Mouse (Mus musculus) CD4-positive, CD25-positive, alpha-beta regulatory T cell, adult 9 weeks (primary cell): ENCODE measurements around the gene Surf2. TPM values are rescaled to one million over a fixed set of nuclear protein-coding genes. Genes with fewer than 3 reads are reported as not detected.

Source experiments
- polyA plus RNA-seq: library from polyadenylated mRNA; unstranded; fragments of 100-300 nt; shearing (Covaris generic); gene quantifications from one replicate; pipeline ENCODE4 v1.2.1, GENCODE M21; 2017

Surf2 gene
- polyA plus RNA-seq = 83.9 TPM

GRCm38 (mm10) chr2:26915927-26916728, at the start of gene Surf2, which contains the start of gene Surf1:
Gene Surf2, plus strand, starts transcription at chr2:26916367.
Gene Surf1, minus strand, starts transcription at chr2:26916530.

GRCm38 (mm10) chr2:26902467-26903220, 13.5 kb upstream of the Surf2 start, which contains the start of gene Surf6:
Gene Surf6, minus strand, starts transcription at chr2:26902879.

GRCm38 (mm10) chr2:26910124-26910993, 5.8 kb upstream of the Surf2 start, which contains the start of the genes Med22 and Rpl7a:
Gene Med22, minus strand, starts transcription at chr2:26910677.
Gene Rpl7a, plus strand, starts transcription at chr2:26910764.

GRCm38 (mm10) chr2:26933304-26934055, 17.3 kb downstream of the Surf2 start, which contains the start of the genes Surf4 and Stkld1:
Gene Surf4, minus strand, starts transcription at chr2:26933928.
Gene Stkld1, plus strand, starts transcription at chr2:26934047.

GRCm38 (mm10) chr2:26963923-26964723, 48.0 kb downstream of the Surf2 start, which contains the start of gene Rexo4:
Gene Rexo4, minus strand, starts transcription at chr2:26964386.

Other genes with a start within 250 kb of the Surf2 start
- gene Lcn4, start 245.1 kb upstream of the Surf2 start, polyA plus RNA-seq = 1.3 TPM
- not detected for gene Abo, start 51.4 kb upstream of the Surf2 start, polyA plus RNA-seq
- 51.6 TPM for gene Surf6, start 13.5 kb upstream of the Surf2 start, polyA plus RNA-seq
- 39.5 TPM for gene Med22, start 5.7 kb upstream of the Surf2 start, polyA plus RNA-seq
- 363 TPM for gene Rpl7a, start 5.6 kb upstream of the Surf2 start, polyA plus RNA-seq
- 120 TPM for gene Surf1, start 163 bp downstream of the Surf2 start, polyA plus RNA-seq
- gene Surf4, start 17.6 kb downstream of the Surf2 start, polyA plus RNA-seq = 148 TPM
- 0.25 TPM for gene Stkld1, start 17.7 kb downstream of the Surf2 start, polyA plus RNA-seq
- gene Rexo4, start 48.0 kb downstream of the Surf2 start, polyA plus RNA-seq = 79.3 TPM
- not detected for gene Adamts13, start 57.0 kb downstream of the Surf2 start, polyA plus RNA-seq
- gene Cacfd1, start 93.6 kb downstream of the Surf2 start, polyA plus RNA-seq = 21.8 TPM
- 3.6 TPM for gene Slc2a6, start 111.6 kb downstream of the Surf2 start, polyA plus RNA-seq
- gene Mymk, start 155.8 kb downstream of the Surf2 start, polyA plus RNA-seq = not detected
- gene Adamtsl2, start 163.0 kb downstream of the Surf2 start, polyA plus RNA-seq = 0.26 TPM
- gene Fam163b, start 226.1 kb downstream of the Surf2 start, polyA plus RNA-seq = not detected
- gene Dbh, start 248.9 kb downstream of the Surf2 start, polyA plus RNA-seq = 0.17 TPM